Mouse (Mus musculus) cerebral cortex, adult 2 months (tissue): Measurements from ENCODE around the gene Hivep3.

Experiments used
- WGBS: fragments of 180-500 bp; shearing (Covaris S2); methylation state at CpG from one replicate; pipeline ENCODE4 v1.1.7; 2018; 5-methylcytosine and 5-hydroxymethylcytosine counted together

Hivep3 gene

DNA sequence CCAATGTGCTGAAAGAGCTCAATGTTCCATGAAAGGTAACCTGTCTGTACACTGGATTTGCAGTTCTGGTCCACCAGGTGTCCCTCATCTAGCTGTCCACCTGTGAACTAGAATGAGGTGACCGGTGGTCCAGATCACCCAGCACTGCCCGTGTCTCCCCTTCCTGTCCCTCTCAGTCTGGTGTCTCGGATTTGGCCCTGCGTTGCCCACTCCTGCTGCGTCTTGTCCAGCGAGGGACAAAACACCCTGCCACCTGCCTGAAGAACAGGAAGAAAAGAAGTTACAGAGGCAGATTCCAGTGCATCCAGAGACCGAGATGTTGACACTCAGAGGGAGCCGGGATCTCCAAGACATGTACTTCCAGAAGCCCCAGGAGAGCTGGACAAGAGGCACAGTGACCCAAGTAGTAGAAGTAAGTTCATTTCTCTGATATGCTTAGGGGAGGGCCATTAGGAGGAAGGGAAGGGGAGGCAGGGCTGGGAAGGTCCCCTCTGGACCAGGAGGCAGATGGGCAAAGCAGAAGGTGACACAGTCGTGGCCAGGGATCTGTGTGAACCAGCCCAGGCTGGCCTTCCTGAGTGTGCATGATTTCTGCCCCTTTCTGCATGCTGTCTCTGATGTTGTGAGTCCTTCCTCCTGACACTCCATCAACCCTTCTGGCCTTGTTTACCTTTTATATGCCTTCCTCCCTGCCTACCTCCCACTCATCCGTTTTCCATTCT lies 138.4 kb downstream of the Hivep3 start:
- 87% methylated on average over 10 of the region's 10 CpGs for WGBS

DNA sequence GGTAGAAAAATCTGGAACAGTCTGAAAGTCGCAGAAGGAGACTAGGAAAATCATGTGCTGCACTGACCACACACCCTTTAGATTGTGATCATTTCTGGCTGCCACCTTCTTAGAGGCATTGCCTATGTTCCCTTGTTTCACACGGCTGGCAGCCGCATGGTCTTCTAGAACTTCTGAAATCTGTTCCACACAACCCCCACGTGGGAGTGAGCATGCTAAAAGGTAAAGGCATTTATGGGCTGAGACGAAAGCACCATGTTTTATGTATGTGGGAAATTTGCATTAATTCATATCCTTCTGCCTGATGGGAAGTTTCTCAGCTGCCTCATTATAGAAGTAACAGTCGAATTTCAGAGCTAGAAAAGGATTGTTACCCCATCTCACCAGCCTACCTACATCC lies 140.4 kb downstream of the Hivep3 start:
- WGBS = 47% methylated on average over 6 of the region's 6 CpGs

DNA sequence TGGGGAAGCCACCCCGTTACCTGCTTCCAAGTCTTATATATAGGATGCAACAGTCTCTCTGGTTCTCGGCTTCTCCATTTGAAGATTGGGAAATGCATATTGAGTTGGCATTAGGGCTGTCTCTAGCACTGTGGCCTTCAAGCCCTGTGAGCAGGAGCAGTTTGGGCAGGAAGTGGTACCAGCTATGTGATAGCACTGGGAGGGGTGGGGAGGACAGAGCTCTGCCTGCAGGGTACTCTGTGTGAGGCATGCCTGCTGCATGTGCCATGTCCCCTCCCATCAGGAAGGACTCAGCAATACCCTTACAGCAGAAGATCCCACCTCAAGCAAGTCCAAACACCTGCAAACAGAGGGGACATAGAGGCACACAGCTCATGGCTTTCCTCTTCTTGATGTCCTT lies 142.0 kb downstream of the Hivep3 start:
- WGBS = 88% methylated on average over 2 of the region's 2 CpGs

DNA sequence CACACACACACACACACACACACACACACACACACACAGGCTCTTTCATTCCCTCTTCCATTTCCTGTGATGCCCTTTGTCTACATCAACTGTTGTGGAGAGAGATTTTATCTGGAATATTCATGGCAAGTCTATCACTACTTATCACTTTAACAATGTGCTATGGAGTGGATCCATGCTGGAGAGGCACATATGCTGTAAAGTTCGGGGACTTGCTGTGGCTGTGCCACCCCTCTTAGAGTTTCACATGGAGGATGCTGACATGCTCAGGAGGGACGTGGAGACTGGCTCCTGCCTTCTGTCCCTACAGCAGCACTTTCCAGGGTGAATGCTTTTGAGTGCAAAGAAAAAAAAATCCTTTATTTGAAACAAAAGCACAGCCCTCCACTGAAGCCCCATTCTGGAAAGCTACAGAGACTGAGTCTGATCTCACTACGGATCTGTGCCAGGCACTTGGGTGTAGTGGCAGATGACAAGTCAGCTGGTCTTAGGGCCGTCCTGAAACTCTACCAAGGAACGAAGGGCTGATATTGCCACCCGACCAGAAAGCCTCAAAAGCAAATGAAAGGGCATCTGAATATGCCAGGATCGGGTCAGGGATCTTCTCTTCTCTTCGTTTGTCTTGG lies 143.1 kb downstream of the Hivep3 start:
- 45% methylated on average over 8 of the region's 8 CpGs for WGBS

DNA sequence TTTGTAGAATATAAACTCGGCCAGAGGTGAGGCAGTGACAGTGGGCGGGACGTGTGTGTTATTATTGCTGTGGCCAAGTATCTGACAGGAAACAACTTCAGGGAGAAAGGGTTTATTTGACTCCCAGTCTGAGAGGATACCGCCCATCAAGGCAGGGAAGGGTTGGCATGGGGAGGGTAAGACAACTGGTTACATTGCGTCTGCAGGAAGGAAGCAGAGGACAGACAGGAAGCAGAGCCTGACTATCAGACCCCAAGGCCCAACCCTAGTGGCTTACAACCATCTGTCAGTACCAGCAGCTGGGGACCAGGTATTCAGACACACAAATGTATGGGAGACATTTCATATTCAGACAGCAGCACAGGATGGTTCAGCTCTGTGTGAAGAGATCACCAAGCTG lies 144.6 kb downstream of the Hivep3 start:
- WGBS = 81% methylated on average over 5 of the region's 5 CpGs

DNA sequence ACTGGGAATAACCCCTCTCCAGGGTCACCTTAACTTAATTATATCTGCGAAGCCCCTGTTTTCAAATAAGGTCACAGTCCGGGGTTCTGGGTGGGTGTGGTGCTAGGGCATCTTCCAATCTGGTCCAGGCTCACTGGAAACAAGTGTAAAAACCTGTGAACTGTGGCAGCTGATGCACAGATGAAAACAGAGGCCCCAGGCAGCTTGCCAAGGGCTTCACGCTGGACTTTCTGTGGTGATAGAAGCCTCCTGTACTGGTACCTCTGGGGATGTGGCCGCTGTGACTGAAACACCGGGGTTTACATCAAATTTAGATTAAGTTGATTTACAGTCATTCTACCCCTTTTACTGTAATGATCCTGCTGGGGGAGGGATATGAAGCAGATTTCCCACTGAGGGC lies 146.1 kb downstream of the Hivep3 start:
- 65% methylated on average over 5 of the region's 5 CpGs for WGBS

DNA sequence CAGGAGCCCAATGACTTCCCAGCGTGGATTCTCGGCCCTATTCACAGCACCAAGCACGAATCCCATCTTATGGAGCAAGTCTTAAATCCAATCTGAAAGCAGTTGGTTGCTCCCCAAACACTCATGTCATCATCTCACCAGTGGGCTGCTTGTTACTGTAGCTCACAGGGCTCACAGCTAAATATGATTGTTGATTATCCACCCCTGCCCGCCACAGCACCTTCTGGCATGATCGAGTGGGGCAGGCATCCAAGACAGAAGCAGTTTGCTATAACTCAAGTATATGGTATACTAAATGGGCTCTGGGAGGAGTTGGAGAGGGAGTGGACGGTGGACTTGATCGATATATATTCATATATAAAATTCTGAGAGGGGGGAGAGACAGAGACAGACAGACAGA lies 146.7 kb downstream of the Hivep3 start:
- 63% methylated on average over 7 of the region's 7 CpGs for WGBS

DNA sequence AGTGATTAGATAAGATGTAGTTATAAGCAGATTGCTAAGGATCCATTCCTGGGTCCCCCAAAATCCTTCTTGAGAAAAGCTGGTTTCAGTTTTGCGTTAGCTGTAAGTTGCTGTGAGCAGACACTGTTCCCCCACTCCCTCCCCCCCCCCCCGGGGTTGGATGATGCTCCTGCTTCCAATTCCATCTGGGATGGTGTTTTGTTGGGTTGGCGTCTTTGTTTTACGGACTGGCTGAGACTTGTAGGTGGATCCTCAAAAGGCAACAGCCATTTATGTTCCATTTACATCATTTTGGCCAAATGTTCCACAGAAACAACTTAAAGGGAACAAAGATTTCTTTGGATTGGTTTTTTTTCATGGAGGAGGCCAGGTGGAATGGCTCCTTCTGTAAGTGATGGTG lies 147.7 kb downstream of the Hivep3 start:
- WGBS = 56% methylated on average over 4 of the region's 4 CpGs

DNA sequence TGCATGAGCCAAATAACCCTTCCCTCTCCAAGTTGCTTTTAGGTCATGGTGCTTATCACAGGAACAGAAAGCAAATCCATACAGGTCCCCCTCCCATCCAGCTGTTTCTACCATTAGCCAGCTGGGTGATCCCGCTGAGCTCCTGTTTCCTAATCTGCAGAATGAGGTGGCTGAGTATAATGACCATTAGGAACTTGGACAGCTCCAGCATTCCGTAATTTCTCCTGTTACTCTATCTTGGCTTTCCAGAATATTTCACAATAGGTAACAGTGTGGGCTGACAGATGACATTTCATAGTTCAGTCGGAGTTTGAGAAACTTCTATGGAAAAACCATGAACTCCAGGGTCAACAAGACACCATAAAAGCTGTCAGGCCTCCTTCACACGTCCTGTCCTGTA lies 148.8 kb downstream of the Hivep3 start:
- WGBS = 57% methylated on average over 4 of the region's 4 CpGs

DNA sequence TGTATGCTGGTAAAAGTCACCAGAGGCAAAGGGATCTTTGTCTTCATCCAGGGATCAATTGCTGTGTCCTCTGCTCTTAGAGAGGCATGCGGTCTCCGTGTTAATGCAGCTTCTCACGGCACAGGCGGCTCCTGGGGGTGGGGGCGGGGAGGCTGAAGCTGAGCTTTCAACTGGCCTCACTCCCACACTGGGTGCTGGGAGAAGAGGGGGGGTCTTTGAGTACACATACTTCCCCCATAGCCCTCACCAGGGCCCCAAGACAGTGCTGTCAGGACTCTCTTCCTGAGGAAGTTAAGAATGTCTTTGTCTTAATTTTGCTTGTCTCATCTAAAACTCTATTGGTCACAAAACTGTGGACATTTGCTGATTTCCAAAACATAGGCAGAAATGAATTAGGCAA lies 149.2 kb downstream of the Hivep3 start:
- WGBS = 59% methylated on average over 5 of the region's 5 CpGs

DNA sequence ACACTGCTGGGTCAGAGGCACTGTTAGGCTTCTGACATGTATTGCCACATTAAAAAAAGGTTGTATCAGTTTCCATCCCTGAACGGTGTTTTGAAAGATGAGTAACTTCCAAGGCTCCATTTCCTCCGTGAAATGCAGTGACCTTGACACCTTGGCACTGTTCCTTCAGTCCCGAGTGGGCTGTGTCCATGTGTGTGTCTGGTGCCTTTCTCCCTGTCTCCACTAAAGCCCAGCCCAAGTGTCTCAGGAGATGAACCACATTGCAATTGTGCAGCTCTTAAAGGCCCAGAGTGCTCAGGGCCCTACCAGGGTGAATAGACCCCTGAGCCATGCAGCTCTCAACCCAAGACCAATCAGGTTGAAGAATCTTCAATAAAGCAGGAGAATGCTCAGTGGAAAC lies 153.0 kb downstream of the Hivep3 start:
- WGBS = 74% methylated on average over 3 of the region's 3 CpGs

DNA sequence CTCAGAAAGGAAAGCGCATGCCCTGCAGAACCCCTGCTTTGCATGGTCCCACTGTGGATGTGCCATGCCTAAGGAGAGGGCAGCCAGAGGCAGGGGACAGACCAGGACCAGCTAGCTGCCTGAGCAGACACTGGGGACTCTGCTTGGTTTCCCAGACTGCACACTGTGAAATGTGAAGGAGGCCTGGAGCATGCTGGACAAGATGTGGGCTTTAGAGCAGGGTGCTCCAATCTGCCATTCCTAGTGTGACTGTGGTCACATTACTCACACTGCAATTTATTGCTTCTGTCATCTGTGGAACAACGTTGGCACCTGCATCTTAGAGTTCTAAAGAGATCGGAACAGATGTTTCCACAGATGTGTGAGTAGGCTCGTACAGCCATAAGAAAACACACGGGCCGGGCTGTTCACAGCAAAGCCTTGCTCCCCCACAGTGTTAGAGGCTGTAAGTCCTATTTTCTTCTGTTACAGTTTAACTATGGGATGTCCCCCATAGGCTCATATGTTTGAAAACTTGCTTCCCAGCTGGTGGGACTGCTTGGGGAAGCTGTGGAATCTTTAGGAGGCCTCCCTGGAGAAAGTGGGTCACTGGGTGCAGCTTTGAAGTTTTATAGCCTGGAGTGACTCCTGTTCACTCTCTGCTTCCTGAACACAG lies 154.1 kb downstream of the Hivep3 start:
- WGBS = 51% methylated on average over 6 of the region's 6 CpGs

DNA sequence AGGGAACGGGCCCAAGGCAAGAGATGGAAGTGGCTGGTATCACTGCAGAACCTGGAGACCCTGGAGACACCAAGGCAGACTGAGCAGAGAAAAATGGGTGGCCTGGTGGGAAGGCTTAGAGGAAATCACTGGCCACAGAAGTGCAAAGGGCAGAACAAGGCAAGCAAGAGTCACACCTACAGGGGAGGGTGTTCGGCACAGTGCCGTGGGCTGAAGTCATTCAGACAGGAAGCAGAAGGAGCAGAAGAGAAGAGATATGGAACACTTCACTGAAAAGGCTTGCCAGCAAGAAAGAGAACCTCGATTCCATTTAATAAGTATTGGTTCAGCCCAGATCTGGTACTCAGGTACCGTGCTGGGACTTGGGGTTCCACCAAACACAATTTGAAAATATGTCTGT lies 156.2 kb downstream of the Hivep3 start:
- WGBS = 58% methylated on average over 5 of the region's 5 CpGs

DNA sequence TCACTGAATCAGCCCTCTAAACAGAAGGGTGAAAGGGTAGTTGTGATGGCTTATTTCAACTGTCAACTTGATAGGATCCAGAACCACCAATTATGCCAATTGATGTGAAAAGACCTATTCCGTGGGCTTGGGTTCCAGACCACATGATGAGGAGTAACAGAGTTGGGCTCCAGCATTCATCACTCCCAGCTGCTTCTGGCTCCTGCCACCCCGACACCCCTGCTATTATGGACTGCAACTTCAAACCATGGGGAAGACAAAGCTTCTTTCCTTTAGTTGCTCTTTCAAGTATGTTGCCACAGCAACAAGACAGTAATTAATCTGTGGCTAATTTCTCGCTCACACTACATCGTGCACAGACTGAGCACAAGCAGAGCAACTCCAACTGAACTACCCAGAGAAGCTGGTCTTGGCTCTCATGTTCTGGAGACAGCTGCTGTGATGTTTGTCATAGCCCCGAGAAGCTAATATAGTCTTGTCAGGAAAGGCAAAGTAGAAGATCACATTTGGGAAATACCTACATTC lies 159.7 kb downstream of the Hivep3 start:
- 45% methylated on average over 5 of the region's 5 CpGs for WGBS

DNA sequence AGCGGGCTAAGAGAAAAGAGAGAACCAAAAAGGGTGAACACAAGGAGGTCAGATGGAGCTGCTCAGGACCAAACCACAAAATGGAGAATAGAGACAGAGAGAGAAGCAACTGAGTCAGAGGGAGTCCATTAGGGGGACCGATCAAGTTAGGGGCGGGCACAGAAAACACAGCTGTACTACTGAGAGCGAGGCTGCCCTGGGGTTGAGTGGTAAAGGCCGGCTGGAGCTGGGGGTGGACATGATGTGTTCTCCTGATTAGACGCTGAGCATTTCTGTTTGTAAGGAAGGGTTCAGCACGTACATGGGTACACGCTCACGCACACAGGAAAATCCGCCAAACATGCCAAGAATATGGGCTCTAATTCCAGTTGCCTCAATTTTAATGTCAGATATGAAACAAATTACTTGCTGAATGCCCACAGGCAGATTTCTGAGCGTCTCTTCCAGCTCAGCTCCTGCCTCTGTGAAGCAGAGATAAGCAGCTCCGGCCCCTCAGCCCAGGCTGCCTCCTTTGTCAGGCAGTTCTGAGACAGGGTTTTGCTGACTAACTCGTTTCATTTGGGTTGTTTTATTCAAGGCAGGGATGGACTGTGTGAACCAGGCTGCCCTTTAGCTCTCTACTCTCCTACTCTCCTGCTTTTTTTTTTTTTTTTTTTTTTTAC lies 161.3 kb downstream of the Hivep3 start:
- 53% methylated on average over 13 of the region's 13 CpGs for WGBS

DNA sequence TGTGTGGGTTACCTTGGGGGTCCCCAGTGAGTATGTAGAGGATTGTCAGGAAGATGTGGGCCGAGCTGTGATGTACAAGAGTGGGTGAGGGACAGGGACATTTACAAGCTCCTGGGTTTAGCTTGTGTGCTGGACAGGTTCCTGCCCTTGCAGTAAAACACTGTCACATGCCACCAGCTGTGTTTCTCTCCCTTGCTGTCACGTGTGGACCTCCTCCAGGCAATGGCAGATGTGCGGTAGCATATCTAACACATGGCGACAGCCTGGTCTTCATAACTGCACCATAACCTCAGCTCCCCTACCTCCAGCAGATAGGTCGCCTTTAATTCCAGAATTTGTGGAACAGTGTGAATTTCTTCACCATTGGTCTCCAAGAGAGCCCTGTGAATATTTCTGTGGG lies 161.9 kb downstream of the Hivep3 start:
- 70% methylated on average over 5 of the region's 5 CpGs for WGBS

DNA sequence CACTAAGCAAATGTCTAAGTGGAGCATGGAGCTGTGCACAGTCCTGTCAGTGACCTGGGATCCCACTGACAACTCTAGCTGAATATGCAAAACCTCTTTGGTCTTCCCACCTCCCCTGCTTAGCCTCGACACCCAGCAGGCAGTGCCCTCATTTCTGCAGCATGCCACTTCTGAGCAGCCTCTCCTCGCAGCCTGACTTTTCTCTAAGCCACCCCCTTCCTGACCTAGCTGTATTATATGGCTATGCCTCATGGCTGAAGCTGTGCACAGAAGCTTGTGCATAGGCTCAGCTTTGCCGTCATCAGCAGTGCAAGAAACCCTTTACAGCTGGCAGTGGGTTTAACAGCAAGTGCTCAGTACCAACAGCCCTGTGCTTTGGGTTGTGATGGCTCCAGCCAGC lies 163.0 kb downstream of the Hivep3 start:
- WGBS = 41% methylated on average over 3 of the region's 3 CpGs

DNA sequence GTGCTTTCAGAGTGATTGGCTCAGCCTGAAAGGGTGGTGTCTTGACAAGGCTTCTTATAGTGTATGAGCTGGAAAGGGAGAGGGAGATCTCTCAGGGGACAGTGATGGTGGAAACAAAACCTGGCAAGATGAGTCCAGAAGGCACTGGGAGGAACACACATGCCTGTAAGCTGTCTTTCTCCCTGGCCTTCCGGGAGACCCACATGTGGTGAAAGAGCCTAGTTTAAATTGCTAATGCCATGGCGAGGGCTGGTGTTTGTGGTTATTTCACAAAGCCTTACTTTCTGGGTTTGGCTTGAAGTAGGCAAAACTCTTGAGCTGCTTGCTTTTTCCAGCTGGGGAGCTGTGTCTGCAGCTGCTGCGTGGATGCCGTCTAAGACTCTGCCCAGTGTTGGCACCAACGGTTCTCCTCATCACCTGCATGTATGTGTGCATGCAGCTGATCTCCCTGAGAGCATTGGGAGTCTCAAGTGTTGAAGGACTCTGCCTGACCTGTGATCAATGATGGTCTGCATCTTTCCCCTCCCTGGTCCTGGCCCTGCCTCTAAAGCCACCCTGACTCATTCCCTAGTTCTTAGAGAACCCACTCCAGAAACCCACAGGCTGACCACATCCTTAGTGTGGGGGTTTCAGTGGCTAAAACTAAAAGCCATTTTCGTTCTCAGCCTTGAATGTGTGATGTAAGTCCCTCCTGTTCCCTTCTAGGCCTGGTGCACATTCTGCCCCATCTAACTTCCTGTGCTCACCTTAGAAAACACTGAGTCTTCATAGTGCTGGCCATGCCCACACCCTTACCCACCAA lies 163.7 kb downstream of the Hivep3 start:
- WGBS = 37% methylated on average over 6 of the region's 6 CpGs

DNA sequence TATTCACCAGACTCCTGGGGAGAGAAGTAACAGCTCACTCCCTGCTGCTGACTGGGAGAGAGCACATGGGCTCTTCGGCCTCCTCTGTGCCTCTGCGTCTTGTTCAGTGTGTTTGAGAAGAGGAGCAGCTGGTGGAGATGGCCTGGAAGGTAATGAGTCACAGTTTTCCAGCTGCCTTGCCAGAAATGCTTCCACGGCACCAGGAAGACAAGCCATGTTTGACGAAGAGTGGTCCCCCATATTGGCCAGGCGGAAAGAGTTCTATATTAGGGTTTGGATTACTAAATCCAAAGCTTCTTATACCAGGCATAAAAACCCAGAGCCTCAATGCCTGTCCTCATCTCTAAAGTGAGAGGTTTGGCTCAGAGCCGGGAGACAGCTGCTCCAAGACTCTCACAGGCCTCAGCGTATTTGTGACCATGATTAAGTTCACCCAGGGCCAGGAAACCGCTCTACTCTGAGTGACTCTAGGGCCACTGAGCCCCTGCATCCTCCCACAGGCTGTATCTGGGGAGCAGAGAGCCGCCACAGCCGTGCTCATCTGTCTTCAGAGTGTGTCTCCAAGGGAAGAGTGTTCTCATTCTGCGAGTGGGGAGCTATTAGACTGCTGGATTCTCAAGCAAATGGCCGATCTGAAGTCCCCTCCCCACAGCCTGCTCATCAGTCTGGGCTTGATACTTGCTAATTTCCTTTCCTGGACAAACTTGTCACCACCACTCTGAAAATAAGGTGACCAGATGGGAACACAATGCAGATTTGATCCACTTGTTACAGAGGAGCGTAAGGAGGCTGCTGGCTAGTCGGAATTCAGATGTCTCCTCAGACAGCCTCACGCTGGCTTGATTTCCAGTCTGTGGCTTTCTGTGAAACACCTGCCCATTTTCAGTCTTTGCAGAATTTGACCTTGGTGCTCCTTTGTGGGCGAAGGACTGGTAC lies 168.2 kb downstream of the Hivep3 start:
- WGBS = 39% methylated on average over 16 of the region's 16 CpGs

DNA sequence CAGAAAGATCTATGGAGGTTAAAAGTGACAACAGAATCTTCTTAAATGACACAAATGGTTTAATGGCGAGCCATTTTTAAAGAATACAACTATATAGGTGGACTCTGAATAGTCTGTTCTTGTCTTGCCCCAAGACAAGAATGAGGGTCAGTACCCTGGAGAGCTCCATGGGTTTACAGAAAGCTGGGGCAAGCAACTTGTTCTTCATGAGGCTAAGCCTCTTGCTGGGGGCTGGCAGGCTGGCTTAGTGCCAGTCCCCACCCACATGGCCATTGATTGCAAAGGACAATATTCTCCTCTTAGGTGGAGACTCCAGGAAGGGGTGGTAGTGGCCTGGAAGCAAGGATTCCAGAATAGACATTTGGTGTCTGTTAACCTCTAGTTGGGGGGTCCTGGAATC lies 170.2 kb downstream of the Hivep3 start:
- 67% methylated on average over 1 of the region's 1 CpGs for whole genome bisulfite sequencing

DNA sequence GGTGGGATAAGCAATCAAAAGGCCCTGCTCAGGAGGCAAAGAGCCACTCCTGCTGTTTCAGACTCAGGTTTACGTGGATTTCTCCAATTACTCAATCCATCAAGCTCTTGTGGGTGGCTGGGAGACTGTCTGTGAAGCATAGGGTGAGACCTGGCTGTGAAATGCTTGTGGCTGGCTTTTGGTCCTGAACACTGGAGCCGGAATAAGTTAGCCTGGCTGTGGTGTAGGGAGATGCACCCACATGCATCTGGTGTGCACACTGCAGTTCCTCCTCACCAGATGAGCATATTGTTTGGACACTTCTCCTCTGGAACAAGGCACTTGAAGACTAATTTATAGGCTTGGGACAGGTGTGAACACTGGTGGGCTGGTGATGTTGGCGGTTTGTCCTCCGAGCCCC lies 170.7 kb downstream of the Hivep3 start:
- WGBS = 66% methylated on average over 4 of the region's 4 CpGs
